Mouse (Mus musculus) testis, adult 2 months (tissue): ENCODE data around the gene Adam12. TPM values are rescaled to one million over a fixed set of nuclear protein-coding genes. Genes with fewer than 3 reads are reported as not detected.
"Not testable (repeated sequence)": the region's sequence is repeated elsewhere in the genome, so short reads cannot be mapped to it uniquely, and the experiment has no call there.

Experiments used
- H3K27ac ChIP-seq: fragments of 200-500 bp; 2 replicates; pipeline ENCODE4 v1.5.1; 2012; ENCODE audit warnings: low read depth, low read length; ENCODE audit not compliant: control insufficient read depth, insufficient read depth
- H3K27me3 ChIP-seq: fragments of 200-500 bp; 2 replicates; pipeline ENCODE4 v1.6.1; 2012; ENCODE audit warnings: mild to moderate bottlenecking, low read length, moderate library complexity; ENCODE audit not compliant: control insufficient read depth, insufficient read depth
- H3K36me3 ChIP-seq: fragments of 200-500 bp; 2 replicates; pipeline ENCODE4 v1.6.1; 2012; ENCODE audit warnings: mild to moderate bottlenecking, low read length; ENCODE audit not compliant: control insufficient read depth, insufficient read depth
- H3K4me1 ChIP-seq: fragments of 200-500 bp; 2 replicates; pipeline ENCODE4 v1.6.1; 2012; ENCODE audit warnings: low read length; ENCODE audit not compliant: control insufficient read depth, insufficient read depth
- H3K4me3 ChIP-seq: fragments of 200-500 bp; 2 replicates; pipeline ENCODE4 v1.5.1; 2012; ENCODE audit warnings: low read depth, mild to moderate bottlenecking, low read length, moderate library complexity, mixed read lengths; ENCODE audit not compliant: control insufficient read depth
- CTCF ChIP-seq: fragments of 200-500 bp; IDR thresholded peaks from 2 replicates; pipeline ENCODE4 v1.5.1; 2012; ENCODE audit warnings: low read depth, mild to moderate bottlenecking, inconsistent platforms, low read length, moderate library complexity; ENCODE audit not compliant: control insufficient read depth, insufficient read depth, insufficient replicate concordance
- POLR2A ChIP-seq: fragments of 200-500 bp; IDR thresholded peaks from 2 replicates; pipeline ENCODE4 v1.6.1; 2012; ENCODE audit warnings: low read depth, mild to moderate bottlenecking, inconsistent platforms, low read length, moderate library complexity; ENCODE audit not compliant: control insufficient read depth
- polyA plus RNA-seq: library from polyadenylated mRNA; depleted of rRNA; stranded (reverse); fragments of >200 nt; gene quantifications from 2 replicates; pipeline ENCODE4 v1.2.3, GENCODE M21; 2012

Adam12 gene
- polyA plus RNA-seq, 1 experiment: 0.51 TPM

- no peak overlapping the region for H3K27ac ChIP-seq
- TF ChIP-seq CTCF (no peak), POLR2A (no peak)
- H3K27me3 ChIP-seq: no peaks in the 10 kb centered on the region
Observed at GRCm38 (mm10) chr7:133888926-133889920, 342.7 kb downstream of the Adam12 start.

GRCm38 (mm10) chr7:133884759-133885431 is 347.1 kb downstream of the Adam12 start:
- H3K4me3 ChIP-seq, H3K27ac ChIP-seq, H3K36me3 ChIP-seq, H3K27me3 ChIP-seq, H3K4me1 ChIP-seq: not testable (repeated sequence)

More at GRCm38 (mm10) chr7:133888926-133889920, 342.7 kb downstream of the Adam12 start:
- Histone ChIP-seq H3K4me3 (no peak overlapping the region), H3K36me3 (no peaks in the 10 kb centered on the region), H3K4me1 (no peaks in the 10 kb centered on the region)

GRCm38 (mm10) chr7:133879761-133880160 is 352.2 kb downstream of the Adam12 start:
- Histone ChIP-seq H3K4me1 (no peaks in the 10 kb centered on the region), H3K36me3 (no peaks in the 10 kb centered on the region), H3K4me3 (no peak overlapping the region), H3K27ac (no peak overlapping the region), H3K27me3 (no peaks in the 10 kb centered on the region)
- no peak for TF ChIP-seq CTCF
- no peak for TF ChIP-seq POLR2A

GRCm38 (mm10) chr7:133876646-133877342 is 355.2 kb downstream of the Adam12 start:
- H3K4me1 ChIP-seq: peaks cover 2% of the 10 kb centered on the region; the same call in 1 of the 2 replicates
- H3K36me3 ChIP-seq: no peaks in the 10 kb centered on the region
- H3K27me3 ChIP-seq: no peaks in the 10 kb centered on the region
- H3K4me3 ChIP-seq: no peak overlapping the region
- no peak overlapping the region for H3K27ac ChIP-seq
- no peak for TF ChIP-seq CTCF
- TF ChIP-seq POLR2A: no peak

- Histone ChIP-seq H3K4me1 (peaks cover 2% of the 10 kb centered on the region; the same call in 1 of the 2 replicates), H3K27me3 (no peaks in the 10 kb centered on the region), H3K4me3 (no peak overlapping the region), H3K36me3 (no peaks in the 10 kb centered on the region), H3K27ac (no peak overlapping the region)
- no peak for TF ChIP-seq CTCF
- TF ChIP-seq POLR2A: no peak
Observed at GRCm38 (mm10) chr7:133876139-133876538, 355.8 kb downstream of the Adam12 start.

- Histone ChIP-seq H3K27me3 (no peaks in the 10 kb centered on the region), H3K4me1 (peaks cover 2% of the 10 kb centered on the region; the same call in 1 of the 2 replicates), H3K4me3 (no peak overlapping the region), H3K36me3 (no peaks in the 10 kb centered on the region), H3K27ac (no peak overlapping the region)
- TF ChIP-seq POLR2A (no peak), CTCF (no peak)
Observed at GRCm38 (mm10) chr7:133872701-133873100, 359.2 kb downstream of the Adam12 start.

GRCm38 (mm10) chr7:133870265-133870664 is 361.7 kb downstream of the Adam12 start:
- TF ChIP-seq POLR2A: no peak
- TF ChIP-seq CTCF: no peak
- no peaks in the 10 kb centered on the region for H3K27me3 ChIP-seq
- H3K4me3 ChIP-seq: no peak overlapping the region
- no peaks in the 10 kb centered on the region for H3K36me3 ChIP-seq
- peaks cover 2% of the 10 kb centered on the region; the same call in 1 of the 2 replicates for H3K4me1 ChIP-seq
- H3K27ac ChIP-seq: no peak overlapping the region
